Mouse (Mus musculus): ENCODE results near the gene Edrf1. TPM values are rescaled to one million over a fixed set of nuclear protein-coding genes. Genes with fewer than 3 reads are reported as not detected.

Edrf1 gene
- polyA plus RNA-seq, 1 experiment = 23.3 TPM

DNA sequence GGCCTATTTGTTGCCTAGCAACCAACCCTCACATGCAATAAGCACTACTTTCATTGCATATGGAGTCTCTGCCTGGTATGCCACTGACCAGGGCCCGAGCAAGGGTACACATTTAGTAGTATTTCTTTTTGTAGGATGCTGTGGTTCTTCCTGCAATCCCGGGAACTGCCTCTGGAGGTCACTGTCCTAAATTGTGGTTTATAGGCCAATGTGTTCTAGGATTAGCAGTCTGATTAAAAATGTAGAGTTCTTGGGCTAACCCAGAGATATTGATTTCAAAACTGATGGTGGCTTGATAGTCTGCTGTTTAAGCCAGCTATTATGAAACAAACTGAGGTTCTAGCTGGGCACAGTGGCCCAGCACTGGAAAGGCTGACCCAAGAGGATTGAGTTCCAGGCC is 4.9 kb upstream of the Edrf1 start:
- Histone ChIP-seq H3K27ac (ENCODE audit: control insufficient read depth, insufficient read depth, low read depth, low read length, poor library complexity) (no peak overlapping the region), H3K4me3 (replicated peaks; ENCODE audit: control insufficient read depth, low read depth, low read length) (no peak overlapping the region), H3K4me1 (ENCODE audit: control insufficient read depth, insufficient read depth, low read length) (no peaks in the 10 kb centered on the region)
- TF ChIP-seq POLR2A (IDR thresholded peaks at IDR 0.05; ENCODE audit: borderline replicate concordance, control insufficient read depth, low read depth, low read length) (no peak), CTCF (IDR thresholded peaks at IDR 0.05; ENCODE audit: control insufficient read depth, insufficient read depth, low read length) (no peak)
- 13% methylated on average over 2 of the region's 2 CpGs for WGBS

- Histone ChIP-seq H3K4me1 (ENCODE audit: control insufficient read depth, insufficient read depth, low read length) (peaks cover 1% of the 10 kb centered on the region; the same call in 1 of the 2 replicates), H3K4me3 (replicated peaks; ENCODE audit: control insufficient read depth, low read depth, low read length) (no peak overlapping the region), H3K27ac (ENCODE audit: control insufficient read depth, insufficient read depth, low read depth, low read length, poor library complexity) (no peak overlapping the region)
- TF ChIP-seq POLR2A (IDR thresholded peaks at IDR 0.05; ENCODE audit: borderline replicate concordance, control insufficient read depth, low read depth, low read length) (no peak), CTCF (IDR thresholded peaks at IDR 0.05; ENCODE audit: control insufficient read depth, insufficient read depth, low read length) (no peak)
- WGBS = 78% methylated on average over 10 of the region's 12 CpGs
These were observed 2.3 kb upstream of the Edrf1 start for GRCm38 (mm10) chr7:133634932-133635650.

DNA sequence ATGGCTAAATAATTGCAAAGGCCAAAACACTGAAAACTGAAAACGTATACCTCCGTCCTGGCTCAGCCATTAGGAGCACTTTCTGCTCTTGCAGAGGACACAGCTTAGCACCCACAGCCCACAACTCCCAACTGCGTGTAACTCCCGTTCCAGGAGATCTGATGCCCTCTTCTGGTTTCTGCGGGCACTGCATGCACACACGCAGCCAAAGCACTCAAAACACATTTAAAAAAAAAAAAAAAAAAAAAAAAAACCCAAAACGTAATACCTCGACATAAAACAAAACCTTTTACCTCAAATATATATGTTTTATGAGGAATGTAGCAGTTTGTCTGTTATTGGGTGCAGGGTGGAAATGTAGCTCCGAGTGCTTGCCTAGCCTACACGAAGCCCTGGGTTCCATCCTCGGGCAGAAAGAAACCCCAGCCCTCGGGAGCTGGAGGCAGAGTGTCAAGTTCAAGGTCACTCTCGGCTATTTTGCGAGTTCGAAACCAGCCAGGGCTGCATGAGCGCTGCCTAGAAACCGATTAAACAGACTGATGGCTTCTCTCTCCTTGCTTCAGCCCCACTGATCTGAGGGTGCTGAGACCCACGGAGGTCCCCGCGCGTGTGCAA is 498 bp upstream of the Edrf1 start:
- peak overlapping the region; percentile 96 for H3K4me3 ChIP-seq (replicated peaks; ENCODE audit: control insufficient read depth, low read depth, low read length)
- peaks cover 1% of the 10 kb centered on the region; the same call in 1 of the 2 replicates for H3K4me1 ChIP-seq (ENCODE audit: control insufficient read depth, insufficient read depth, low read length)
- TF ChIP-seq POLR2A (IDR thresholded peaks at IDR 0.05; ENCODE audit: borderline replicate concordance, control insufficient read depth, low read depth, low read length) (no peak), CTCF (IDR thresholded peaks at IDR 0.05; ENCODE audit: control insufficient read depth, insufficient read depth, low read length) (peak; percentile 75)
- peak overlapping the region; percentile 88 for H3K27ac ChIP-seq (ENCODE audit: control insufficient read depth, insufficient read depth, low read depth, low read length, poor library complexity)
- whole genome bisulfite sequencing = 1% methylated on average over 21 of the region's 21 CpGs

DNA sequence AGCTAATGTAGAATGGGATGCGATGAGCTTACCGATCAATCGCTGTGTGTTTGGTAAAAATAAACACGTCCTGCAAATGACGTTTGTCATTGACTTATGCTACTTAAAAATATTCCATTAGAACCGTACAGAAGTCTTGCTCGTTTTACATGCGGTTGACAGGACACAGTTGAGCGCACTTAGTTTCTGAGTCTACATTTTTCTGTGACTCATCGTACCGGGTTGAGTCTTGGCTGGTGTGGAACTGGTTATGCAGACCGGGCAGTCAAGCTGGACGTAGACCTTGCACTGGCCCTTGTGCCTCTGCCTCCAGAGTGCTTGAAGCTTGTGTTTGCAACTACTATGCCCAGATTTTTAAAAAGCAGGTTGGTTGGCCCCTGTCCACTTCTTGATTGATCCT is 963 bp downstream of the Edrf1 start:
- H3K4me3 ChIP-seq (replicated peaks; ENCODE audit: control insufficient read depth, low read depth, low read length) = peak overlapping the region; percentile 96
- peaks cover 1% of the 10 kb centered on the region; the same call in 1 of the 2 replicates for H3K4me1 ChIP-seq (ENCODE audit: control insufficient read depth, insufficient read depth, low read length)
- no peak overlapping the region for H3K27ac ChIP-seq (ENCODE audit: control insufficient read depth, insufficient read depth, low read depth, low read length, poor library complexity)
- TF ChIP-seq CTCF (IDR thresholded peaks at IDR 0.05; ENCODE audit: control insufficient read depth, insufficient read depth, low read length) (no peak), POLR2A (IDR thresholded peaks at IDR 0.05; ENCODE audit: borderline replicate concordance, control insufficient read depth, low read depth, low read length) (no peak)
- 4% methylated on average over 13 of the region's 13 CpGs for WGBS

DNA sequence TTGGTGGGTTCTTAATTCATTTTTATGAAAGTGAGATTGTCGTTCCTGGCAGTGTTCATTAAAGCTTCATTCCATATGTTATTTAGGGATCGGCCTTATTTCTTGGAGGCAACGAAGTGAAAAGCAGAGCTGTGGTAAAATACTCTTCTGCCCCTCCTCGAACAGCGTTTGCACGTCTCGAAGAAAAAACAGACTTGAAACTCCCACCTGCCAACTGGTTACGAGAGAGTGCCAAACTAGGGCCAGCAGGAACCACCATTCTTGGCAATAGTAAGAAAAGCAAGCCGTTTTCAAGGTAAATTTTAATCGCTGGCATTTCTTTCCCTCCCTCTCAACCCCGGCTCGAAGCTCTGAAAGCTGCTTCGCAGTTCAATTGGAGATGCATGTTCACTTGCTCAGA is 1.5 kb downstream of the Edrf1 start:
- no peak for TF ChIP-seq POLR2A (IDR thresholded peaks at IDR 0.05; ENCODE audit: borderline replicate concordance, control insufficient read depth, low read depth, low read length)
- no peak for TF ChIP-seq CTCF (IDR thresholded peaks at IDR 0.05; ENCODE audit: control insufficient read depth, insufficient read depth, low read length)

GRCm38 (mm10) chr7:133645716-133646115 is 8.4 kb downstream of the Edrf1 start:
- no peak for TF ChIP-seq CTCF (IDR thresholded peaks at IDR 0.05; ENCODE audit: control insufficient read depth, insufficient read depth, low read length)
- TF ChIP-seq POLR2A (IDR thresholded peaks at IDR 0.05; ENCODE audit: borderline replicate concordance, control insufficient read depth, low read depth, low read length) = no peak
- WGBS = 87% methylated on average over 6 of the region's 6 CpGs

More for the DNA sequence above, 1.5 kb downstream of the Edrf1 start:
- Histone ChIP-seq H3K4me3 (replicated peaks; ENCODE audit: control insufficient read depth, low read depth, low read length) (no peak overlapping the region), H3K27ac (ENCODE audit: control insufficient read depth, insufficient read depth, low read depth, low read length, poor library complexity) (no peak overlapping the region), H3K4me1 (ENCODE audit: control insufficient read depth, insufficient read depth, low read length) (peaks cover 1% of the 10 kb centered on the region; the same call in 1 of the 2 replicates)
- 84% methylated on average over 13 of the region's 13 CpGs for WGBS

DNA sequence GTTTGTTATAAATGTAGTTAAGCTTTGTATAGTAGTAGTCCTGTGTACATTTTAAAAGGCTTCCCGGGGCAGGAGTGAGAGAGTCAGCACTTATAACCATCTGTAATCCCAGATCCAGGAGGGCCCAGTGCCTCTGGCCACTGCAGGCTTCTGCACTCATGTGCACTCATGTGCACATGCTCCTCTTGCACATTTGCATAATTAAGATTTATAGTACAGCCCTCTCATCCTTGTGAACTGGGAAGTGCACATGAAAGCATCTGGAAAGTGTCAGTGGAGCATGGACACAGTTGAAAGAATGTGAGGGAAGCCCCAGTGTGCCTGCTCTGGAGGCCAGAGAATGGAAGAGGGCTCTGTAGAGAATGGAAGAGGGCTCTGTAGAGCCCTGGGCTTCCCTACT is 25.1 kb downstream of the Edrf1 start:
- WGBS = 93% methylated on average over 1 of the region's 1 CpGs

More at GRCm38 (mm10) chr7:133645716-133646115, 8.4 kb downstream of the Edrf1 start:
- Histone ChIP-seq H3K4me1 (ENCODE audit: control insufficient read depth, insufficient read depth, low read length) (no peaks in the 10 kb centered on the region), H3K4me3 (replicated peaks; ENCODE audit: control insufficient read depth, low read depth, low read length) (no peak overlapping the region), H3K27ac (ENCODE audit: control insufficient read depth, insufficient read depth, low read depth, low read length, poor library complexity) (no peak overlapping the region)

GRCm38 (mm10) chr7:133669071-133669470 is 31.7 kb downstream of the Edrf1 start:
- 81% methylated on average over 1 of the region's 1 CpGs for WGBS
- TF ChIP-seq POLR2A (IDR thresholded peaks at IDR 0.05; ENCODE audit: borderline replicate concordance, control insufficient read depth, low read depth, low read length) = no peak
- no peak for TF ChIP-seq CTCF (IDR thresholded peaks at IDR 0.05; ENCODE audit: control insufficient read depth, insufficient read depth, low read length)
- Histone ChIP-seq H3K4me1 (ENCODE audit: control insufficient read depth, insufficient read depth, low read length) (no peaks in the 10 kb centered on the region), H3K27ac (ENCODE audit: control insufficient read depth, insufficient read depth, low read depth, low read length, poor library complexity) (no peak overlapping the region), H3K4me3 (replicated peaks; ENCODE audit: control insufficient read depth, low read depth, low read length) (no peak overlapping the region)

More for the DNA sequence above, 25.1 kb downstream of the Edrf1 start:
- Histone ChIP-seq H3K4me1 (ENCODE audit: control insufficient read depth, insufficient read depth, low read length) (no peaks in the 10 kb centered on the region), H3K27ac (ENCODE audit: control insufficient read depth, insufficient read depth, low read depth, low read length, poor library complexity) (no peak overlapping the region), H3K4me3 (replicated peaks; ENCODE audit: control insufficient read depth, low read depth, low read length) (no peak overlapping the region)
- TF ChIP-seq POLR2A (IDR thresholded peaks at IDR 0.05; ENCODE audit: borderline replicate concordance, control insufficient read depth, low read depth, low read length) (no peak), CTCF (IDR thresholded peaks at IDR 0.05; ENCODE audit: control insufficient read depth, insufficient read depth, low read length) (no peak)
